Mouse (Mus musculus) cortical plate, adult 2 months (tissue): ENCODE results near the gene Itgb3.

Source experiments
- CTCF ChIP-seq: fragments of 200-500 bp; IDR thresholded peaks from 2 replicates; pipeline ENCODE4 v1.5.1; 2011; ENCODE audit warnings: mild to moderate bottlenecking, control low read depth, low read length; ENCODE audit not compliant: insufficient read depth; ENCODE audit errors: extremely low read depth
- POLR2A ChIP-seq: fragments of 200-500 bp; IDR thresholded peaks from 2 replicates; pipeline ENCODE4 v1.6.1; 2011; ENCODE audit warnings: mild to moderate bottlenecking, low read length, control low read depth; ENCODE audit not compliant: insufficient read depth; ENCODE audit errors: extremely low read depth

DNA sequence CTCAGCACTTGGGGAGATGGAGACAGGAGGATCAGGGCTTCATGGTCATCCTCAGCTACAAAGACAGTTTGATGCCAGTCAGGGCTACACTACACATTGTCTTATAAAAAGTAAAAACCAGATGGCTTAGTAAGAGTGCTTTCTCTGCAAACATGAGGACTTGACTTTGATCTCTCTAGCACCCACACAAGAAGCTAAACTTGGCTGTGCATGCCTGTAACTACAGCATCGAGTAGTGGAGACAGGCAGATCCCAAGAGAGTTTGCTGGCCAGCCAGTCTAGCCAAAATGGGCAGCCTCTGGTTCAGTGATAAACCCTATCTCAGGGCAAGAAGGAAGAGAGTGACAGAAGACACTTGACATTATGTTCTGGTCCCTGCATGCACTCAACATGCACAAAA is 44.3 kb upstream of the Itgb3 start:
- TF ChIP-seq CTCF (no peak), POLR2A (no peak)
